9 mouse cellular contexts compared by ENCODE assay signal in the genomic region with DNA sequence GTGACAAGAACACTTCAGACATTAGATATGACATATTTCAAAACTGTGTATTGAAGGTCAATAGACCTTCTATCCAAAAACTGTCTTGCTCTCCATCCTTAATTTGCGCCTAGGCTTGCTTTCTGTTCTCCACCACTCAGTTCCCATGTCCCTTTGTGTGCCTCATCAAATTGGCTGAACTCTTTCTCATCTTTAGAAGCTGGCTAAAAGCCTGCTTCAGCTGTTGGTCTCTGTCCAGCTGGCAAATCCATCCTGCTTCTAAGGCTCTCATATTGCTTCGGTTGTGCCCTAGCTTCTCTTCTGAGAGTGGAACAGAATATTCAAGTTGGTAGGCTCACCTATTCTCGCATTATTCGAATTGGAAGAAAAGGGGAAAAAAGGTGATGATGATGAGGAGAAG.
DNase-seq lines count a peak whose midpoint lies in the region; ATAC-seq lines count a peak whose summit lies in the region.
"Had no signal": no experiment of that assay in that cellular context is flagged by ENCODE, and none has a peak within 500 bp of the region (broad histone marks: within the 10 kb centered on the region; RNA-seq: fewer than 3 reads in every experiment).

No protein-coding gene starts in this region.

- intact Hi-C loops in heart, postnatal 14 days (cut with DNase I), result no loop called here

- H3K9me3 ChIP-seq in hindbrain, embryonic 16.5 days (ENCODE audit: control insufficient read depth, low read length), result no peaks in the 10 kb centered on the region
- H3K9me3 ChIP-seq in hindbrain, embryonic 10.5 days, result no peaks in the 10 kb centered on the region
- H3K9me3 ChIP-seq: intestine, embryonic 15.5 days; neural tube, embryonic 12.5 days had no signal

- H3K9ac ChIP-seq in hindbrain, embryonic 16.5 days (ENCODE audit: low read depth, low read length), result no peak overlapping the region
- H3K9ac ChIP-seq: intestine, embryonic 15.5 days; neural tube, embryonic 12.5 days had no signal

- no peaks in the 10 kb centered on the region for H3K36me3 ChIP-seq in hindbrain, embryonic 16.5 days (ENCODE audit: control insufficient read depth, insufficient read depth, low read length)
- no peaks in the 10 kb centered on the region for H3K36me3 ChIP-seq in hindbrain, embryonic 10.5 days
- H3K36me3 ChIP-seq: intestine, embryonic 15.5 days; neural tube, embryonic 12.5 days had no signal

- no peak overlapping the region for H3K4me2 ChIP-seq in hindbrain, embryonic 16.5 days (ENCODE audit: low read length)
- H3K4me2 ChIP-seq: intestine, embryonic 15.5 days; neural tube, embryonic 12.5 days had no signal

- WGBS in hindbrain, embryonic 16.5 days, result 71% methylated on average over 4 of the region's 4 CpGs
- WGBS in hindbrain, embryonic 10.5 days, result 89% methylated on average over 4 of the region's 4 CpGs

- no peak for DNase-seq in hindbrain, embryonic 10.5 days (ENCODE audit: low spot score)
- DNase-seq in 3T3-L1 (ENCODE audit: low read depth, low spot score), result peak; percentile 13
- DNase-seq in NIH3T3 (ENCODE audit: low read depth), result peak; percentile 48
- peak; percentile 58 to 72 for DNase-seq in heart, postnatal 14 days
- DNase-seq in spleen, postnatal 10 days (ENCODE audit: low spot score in 2 of 2), result no peak

- peak; percentile 27; the same call in 1 of the 2 replicates for ATAC-seq in hindbrain, embryonic 16.5 days
- no peak for ATAC-seq in megakaryocyte progenitor cell, adult 5-6 weeks (replicated peaks; ENCODE audit: poor library complexity)
- ATAC-seq: intestine, embryonic 15.5 days had no signal

- H3K4me3 ChIP-seq in hindbrain, embryonic 16.5 days (ENCODE audit: low read length), result no peak overlapping the region
- H3K4me3 ChIP-seq in hindbrain, embryonic 10.5 days, result no peak overlapping the region
- H3K4me3 ChIP-seq: intestine, embryonic 15.5 days; neural tube, embryonic 12.5 days had no signal

- no peaks in the 10 kb centered on the region for H3K27me3 ChIP-seq in hindbrain, embryonic 16.5 days (replicated peaks; ENCODE audit: control insufficient read depth, insufficient read depth, low read length)
- H3K27me3 ChIP-seq in hindbrain, embryonic 10.5 days (ENCODE audit: insufficient read depth, poor library complexity, severe bottlenecking), result no peaks in the 10 kb centered on the region
- H3K27me3 ChIP-seq: intestine, embryonic 15.5 days; neural tube, embryonic 12.5 days had no signal

- H3K27ac ChIP-seq in hindbrain, embryonic 16.5 days (ENCODE audit: low read depth, low read length), result no peak overlapping the region
- no peak overlapping the region for H3K27ac ChIP-seq in hindbrain, embryonic 10.5 days
- H3K27ac ChIP-seq: intestine, embryonic 15.5 days; neural tube, embryonic 12.5 days had no signal

- no peaks in the 10 kb centered on the region for H3K4me1 ChIP-seq in hindbrain, embryonic 16.5 days (ENCODE audit: control insufficient read depth, insufficient read depth, low read depth, low read length)
- no peaks in the 10 kb centered on the region for H3K4me1 ChIP-seq in hindbrain, embryonic 10.5 days (replicated peaks)
- H3K4me1 ChIP-seq: intestine, embryonic 15.5 days; neural tube, embryonic 12.5 days had no signal

Comparison
In these comparisons a context has a peak if more than half of its experiments do, and no peak if none do; other contexts are left out.
1. DNase-seq: peak in 3T3-L1 (single experiment), NIH3T3 (single experiment) and heart, postnatal 14 days (2 of 2); none in hindbrain, embryonic 10.5 days (single experiment) and spleen, postnatal 10 days (0 of 2).